Mouse (Mus musculus): Measurements from ENCODE around the gene Rassf3.

Rassf3 gene

DNA sequence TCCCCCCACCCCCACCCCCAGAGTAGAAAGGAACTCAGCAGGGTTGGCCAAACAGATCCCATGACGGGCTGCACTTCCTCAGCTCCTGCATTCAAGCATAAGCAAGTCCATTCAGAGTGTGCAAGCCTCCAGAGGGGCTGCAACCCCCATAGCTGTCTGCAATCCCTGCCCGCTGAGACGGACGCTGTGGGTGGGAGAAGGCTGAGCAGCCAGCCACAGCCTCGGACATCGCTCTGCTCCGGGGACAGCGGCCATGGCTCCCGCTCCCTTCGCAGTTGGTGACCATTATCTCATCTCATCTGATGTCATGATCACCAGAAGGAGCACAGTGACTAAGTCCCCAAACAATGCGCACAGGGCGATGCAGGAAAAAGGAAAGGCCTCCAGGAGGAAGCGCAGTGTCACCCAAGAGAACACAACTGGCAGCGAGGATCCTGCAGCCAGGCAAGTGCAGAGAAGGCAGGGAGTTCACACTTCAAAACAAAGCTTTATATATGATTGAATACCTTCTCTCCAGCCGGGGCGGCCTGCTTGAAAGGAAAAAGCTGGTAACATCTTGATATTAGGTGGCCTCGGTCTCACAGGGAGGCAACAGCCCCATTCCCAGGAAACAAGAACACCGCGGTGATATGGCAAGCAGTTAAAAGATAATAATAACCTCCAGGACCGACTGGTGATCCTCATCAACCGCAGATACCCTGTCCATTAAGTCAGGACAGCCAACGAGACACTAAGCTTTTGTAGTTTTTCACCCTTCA, 14.6 kb downstream of the Rassf3 start:
- DNase-seq (ENCODE audit: low spot score): no peak

DNA sequence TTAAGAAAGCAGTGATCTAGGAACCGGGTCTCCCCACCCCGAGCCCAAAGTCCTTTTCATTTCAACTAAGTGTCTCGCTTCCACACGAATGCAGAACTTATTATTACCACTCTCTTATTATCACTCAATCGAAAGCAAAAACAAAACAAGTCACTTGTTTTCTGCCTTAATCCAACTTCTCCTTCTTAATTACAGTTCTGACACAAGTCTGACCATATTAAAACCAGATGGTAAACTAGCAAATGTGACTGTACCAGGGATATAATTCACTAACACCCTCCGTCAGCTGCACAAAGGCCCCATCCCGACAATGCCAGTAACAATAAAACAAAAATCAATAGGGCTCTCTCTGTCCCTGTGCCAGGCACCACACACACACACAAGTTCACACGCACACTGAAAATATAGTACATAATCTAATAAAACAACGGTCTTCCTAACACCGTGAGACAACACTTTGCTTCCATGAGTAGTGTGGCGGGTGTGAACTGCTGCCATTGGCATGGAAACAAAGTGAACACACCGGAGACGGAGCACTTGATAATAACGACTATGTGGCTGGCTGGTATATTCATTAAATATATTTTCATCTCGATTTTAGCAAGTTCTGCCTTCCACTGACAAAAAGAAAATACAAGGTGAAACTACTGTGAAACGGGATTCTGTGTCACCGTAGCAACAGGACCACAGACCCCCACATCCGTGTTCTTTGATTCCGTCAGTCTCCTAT, 16.9 kb downstream of the Rassf3 start:
- no peak for DNase-seq (ENCODE audit: low spot score)

DNA sequence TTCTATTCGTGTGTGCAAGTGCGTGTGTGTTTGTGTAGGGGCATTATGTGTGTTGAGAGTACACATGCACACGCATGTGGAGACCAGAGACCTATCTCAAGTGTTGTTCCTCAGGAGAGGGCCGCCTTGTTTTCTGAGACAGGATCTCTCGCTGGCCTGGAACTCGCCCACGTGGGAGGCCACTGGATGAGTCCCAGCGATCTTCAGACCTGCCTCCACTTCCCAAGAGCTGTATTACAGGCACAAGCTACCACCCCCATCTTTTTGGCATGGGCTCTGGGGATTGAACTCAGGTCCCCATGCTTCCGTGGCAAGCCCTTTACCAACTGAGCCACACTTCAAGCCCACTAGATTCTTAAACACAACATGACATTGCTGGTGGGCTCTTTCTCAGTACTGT, 17.7 kb downstream of the Rassf3 start:
- DNase-seq (ENCODE audit: low spot score): no peak

GRCm38 (mm10) chr10:121457381-121457780, 18.8 kb downstream of the Rassf3 start:
- DNase-seq (ENCODE audit: low spot score): no peak

- no peak for DNase-seq (ENCODE audit: low spot score)
These were observed 20.6 kb downstream of the Rassf3 start for GRCm38 (mm10) chr10:121455517-121455916.

DNA sequence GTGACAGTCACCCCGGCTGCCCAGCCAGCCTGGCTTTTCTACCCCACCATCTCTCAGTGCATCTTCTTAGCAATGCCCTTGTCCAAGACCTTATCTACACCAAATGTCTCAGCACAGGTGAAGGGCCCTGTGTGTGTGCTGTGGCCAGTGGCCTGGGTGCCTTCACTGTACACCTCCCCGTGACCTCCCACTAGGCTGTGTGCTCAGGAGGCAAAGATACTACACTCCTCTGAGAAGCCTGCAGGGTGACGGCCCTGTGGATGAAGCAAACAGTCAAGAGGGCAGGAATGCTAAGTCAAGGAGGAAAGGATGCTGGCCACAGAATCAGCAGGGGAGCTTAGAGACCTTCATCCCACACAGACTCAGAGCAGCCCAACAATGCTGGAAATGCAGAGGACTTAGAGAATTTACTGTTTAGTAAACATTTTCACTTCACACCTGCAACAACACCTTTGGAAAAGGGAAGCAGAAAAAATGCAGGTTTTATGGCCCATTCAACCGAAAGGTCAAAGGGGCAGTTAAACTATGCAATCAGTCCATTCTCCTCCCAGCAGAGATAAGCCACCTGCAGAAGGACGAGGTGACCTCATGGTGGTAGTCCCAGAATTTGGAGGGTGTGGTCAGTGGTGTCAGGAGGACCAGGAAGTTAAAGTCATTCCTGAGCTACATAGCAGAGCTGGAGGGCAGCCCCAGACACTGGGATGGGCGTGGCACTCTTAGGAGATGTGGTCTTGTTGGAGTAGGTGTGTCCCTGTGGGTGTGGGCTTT, 21.3 kb downstream of the Rassf3 start:
- no peak for DNase-seq (ENCODE audit: low spot score)

GRCm38 (mm10) chr10:121454033-121454432, 22.1 kb downstream of the Rassf3 start:
- no peak for DNase-seq (ENCODE audit: low spot score)

DNA sequence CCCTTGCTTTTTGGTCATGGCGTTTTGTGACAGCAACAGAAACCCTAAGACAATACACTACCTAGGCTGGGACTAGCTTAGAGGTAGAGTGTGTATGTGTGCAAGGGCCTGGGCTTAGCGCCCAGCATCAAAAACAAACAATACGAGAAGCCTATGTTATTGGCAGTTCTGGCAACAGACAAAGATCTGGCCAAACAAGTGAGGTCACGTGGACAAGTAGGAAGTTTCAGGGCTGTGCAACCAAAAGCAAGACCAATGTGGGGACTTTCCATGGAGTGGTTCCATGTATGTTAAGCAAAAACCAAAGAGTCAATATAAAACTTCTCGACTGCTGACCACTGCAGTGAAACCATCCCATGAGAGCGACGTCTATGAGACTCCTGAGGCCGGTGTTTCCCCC, 30.3 kb downstream of the Rassf3 start:
- no peak for DNase-seq (ENCODE audit: low spot score)

DNA sequence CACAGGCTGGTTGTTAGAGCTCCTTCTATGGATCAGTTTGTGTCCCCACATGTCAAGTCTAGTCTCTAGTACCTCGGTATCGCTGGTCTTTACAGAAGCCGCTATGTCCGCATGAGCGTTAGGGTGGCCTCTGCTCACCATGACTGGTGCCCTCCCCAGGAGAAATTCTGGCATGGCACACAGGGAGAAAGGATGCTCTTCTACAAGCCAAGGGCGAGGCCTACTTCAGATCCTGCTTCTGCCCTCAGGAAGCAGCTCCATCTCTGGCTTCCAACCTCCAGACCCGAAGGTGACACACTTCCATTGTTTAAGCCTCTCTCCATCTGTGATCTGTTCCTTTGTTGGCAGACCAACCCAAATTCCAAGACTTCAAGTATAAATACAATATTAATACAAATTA, 31.9 kb downstream of the Rassf3 start:
- no peak for DNase-seq (ENCODE audit: low spot score)

- no peak for DNase-seq (ENCODE audit: low spot score)
These were observed 32.4 kb downstream of the Rassf3 start for GRCm38 (mm10) chr10:121443791-121444190.

GRCm38 (mm10) chr10:121439310-121439731, 36.8 kb downstream of the Rassf3 start:
- DNase-seq (ENCODE audit: low spot score): no peak

DNA sequence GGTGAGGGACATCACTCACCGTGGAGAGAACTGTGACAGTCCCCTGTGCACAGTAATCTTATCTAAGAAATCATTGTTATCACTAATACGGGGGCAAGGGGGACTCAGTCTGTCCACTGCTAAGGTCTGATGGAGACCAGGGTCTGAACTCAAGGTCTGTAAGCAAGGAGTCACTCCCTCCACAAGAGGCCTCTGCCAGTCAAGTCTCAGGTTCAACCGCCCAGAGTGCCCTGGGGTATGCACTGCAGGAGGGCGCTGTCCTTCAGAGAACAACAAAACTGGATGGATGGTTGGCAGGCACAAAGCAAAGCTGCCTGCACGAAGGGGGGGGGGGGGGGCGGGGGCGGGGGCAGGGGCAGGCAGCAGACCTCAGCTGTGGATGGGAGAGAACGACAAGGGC, 38.0 kb downstream of the Rassf3 start:
- DNase-seq (ENCODE audit: low spot score): no peak

DNA sequence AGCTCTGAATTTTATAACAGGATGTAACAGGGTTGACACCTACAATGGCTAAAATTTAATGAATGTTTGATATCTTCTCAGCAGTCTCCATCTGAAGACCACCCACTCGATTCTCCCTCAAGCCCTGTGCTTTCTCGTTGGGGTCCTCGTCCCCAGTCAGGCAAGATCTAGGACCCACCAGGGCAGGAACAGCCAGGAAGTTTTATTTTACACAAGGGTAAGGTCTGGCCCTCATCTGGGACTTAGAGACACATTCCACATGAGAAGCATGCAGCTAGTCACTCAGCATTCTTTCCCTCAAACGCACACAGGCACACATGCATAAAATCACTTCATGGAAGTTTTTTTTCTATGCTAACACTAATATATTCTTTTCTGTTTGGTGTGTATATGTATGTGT, 39.5 kb downstream of the Rassf3 start:
- no peak for DNase-seq (ENCODE audit: low spot score)

- DNase-seq (ENCODE audit: low spot score): no peak
These were observed 39.9 kb downstream of the Rassf3 start for GRCm38 (mm10) chr10:121436258-121436645.

GRCm38 (mm10) chr10:121435546-121436257, 40.4 kb downstream of the Rassf3 start:
- no peak for DNase-seq (ENCODE audit: low spot score)

- no peak for DNase-seq (ENCODE audit: low spot score)
These were observed 41.6 kb downstream of the Rassf3 start for GRCm38 (mm10) chr10:121434441-121435103.

DNA sequence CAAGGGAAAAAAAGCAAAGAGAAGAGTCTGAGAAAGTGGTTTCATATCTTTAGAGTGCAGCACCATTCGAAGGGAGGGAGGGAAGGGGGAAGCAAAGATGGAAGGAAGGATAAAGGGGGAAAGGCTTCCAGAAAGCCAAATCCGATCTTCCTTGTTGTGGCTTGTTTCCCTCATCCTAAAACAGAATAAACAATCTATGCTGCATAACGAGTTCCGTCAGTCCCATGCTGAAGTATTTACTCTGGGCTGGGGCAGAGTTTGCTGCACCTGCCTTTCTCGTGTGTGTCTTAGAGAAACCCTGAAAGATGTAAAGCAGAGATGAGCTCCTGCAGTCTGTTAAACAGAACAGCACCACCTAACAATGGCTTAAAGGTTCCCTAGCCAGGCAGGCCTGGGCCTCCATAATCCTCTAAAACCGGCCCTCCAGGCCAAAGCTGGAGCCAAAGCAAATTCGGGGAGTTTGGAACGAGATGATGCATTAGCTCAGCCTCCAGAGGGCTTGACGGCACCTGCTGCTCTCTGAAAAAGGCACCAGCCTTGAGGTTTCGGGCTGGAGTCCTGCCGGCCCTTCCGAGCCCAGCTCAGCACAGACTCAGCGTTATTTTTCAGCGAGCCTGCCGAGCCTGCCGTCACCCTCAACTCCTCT, 43.4 kb downstream of the Rassf3 start:
- DNase-seq (ENCODE audit: low spot score): no peak

- DNase-seq (ENCODE audit: low spot score): no peak
These were observed 44.0 kb downstream of the Rassf3 start for GRCm38 (mm10) chr10:121432041-121432634.

DNA sequence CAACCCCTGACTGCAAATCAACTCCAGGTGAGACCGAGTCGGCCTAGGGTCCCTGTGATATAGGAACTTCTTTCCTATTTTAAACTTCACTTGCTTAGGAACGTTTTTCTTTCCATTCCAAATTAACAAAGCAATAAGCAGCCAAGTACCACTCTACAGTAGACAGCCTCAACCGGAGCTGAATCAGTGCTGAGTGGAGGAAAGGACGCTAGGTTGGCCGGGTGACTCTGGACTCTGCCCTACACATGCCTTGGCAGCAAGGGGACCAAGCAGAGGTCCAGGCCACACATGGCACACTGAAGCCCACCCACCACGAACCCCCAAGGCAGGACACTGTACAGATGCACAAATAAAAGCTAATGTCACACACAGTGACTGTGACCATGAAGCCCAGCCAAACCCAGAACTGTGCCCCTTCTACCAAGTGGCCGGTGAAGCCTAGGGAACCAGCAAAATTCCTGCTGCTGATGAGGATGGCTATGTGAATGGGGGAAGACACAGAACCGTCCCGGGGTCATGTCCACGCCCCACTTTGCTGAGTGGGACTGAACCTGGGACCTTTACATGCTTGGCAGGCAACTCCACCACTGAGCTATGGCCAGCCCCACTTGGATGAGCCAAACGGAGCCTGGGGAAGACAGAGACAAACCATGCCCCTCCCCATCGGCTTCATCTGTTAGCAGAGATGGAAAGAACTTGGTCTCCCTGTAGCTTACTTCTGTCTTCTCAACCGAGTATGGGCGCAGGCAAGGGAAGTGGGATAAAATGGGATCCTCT, 45.2 kb downstream of the Rassf3 start:
- no peak for DNase-seq (ENCODE audit: low spot score)
